Mouse (Mus musculus): ENCODE measurements around the gene Dhrs13.

- no peak for TF ChIP-seq CTCF (conservative IDR thresholded peaks at IDR 0.05 in 1 of 2, IDR thresholded peaks at IDR 0.05 in 1 of 2; ENCODE audit: low read depth in 2 of 2, low read length in 2 of 2)
- no peak for TF ChIP-seq MAZ (IDR thresholded peaks at IDR 0.05; ENCODE audit: low read depth, low read length)
- no peak for TF ChIP-seq POLR2A (IDR thresholded peaks at IDR 0.05; ENCODE audit: low read depth, low read length)
- no peak for TF ChIP-seq MXI1 (IDR thresholded peaks at IDR 0.05; ENCODE audit: low read depth, low read length)
- no peak for TF ChIP-seq RCOR1 (conservative IDR thresholded peaks at IDR 0.05; ENCODE audit: low read depth, low read length)
- TF ChIP-seq TCF12 (IDR thresholded peaks at IDR 0.05; ENCODE audit: low read depth, low read length), result no peak
- no peak for TF ChIP-seq BHLHE40 (IDR thresholded peaks at IDR 0.05; ENCODE audit: low read depth, low read length)
- TF ChIP-seq CHD2 (IDR thresholded peaks at IDR 0.05; ENCODE audit: low read length), result no peak
- no peak for TF ChIP-seq NRF1 (IDR thresholded peaks at IDR 0.05; ENCODE audit: low read depth, low read length)
Observed at GRCm38 (mm10) chr11:78069646-78070045, 37.6 kb downstream of the Dhrs13 start.

Data from CH12.LX (cell line).